17 mouse cellular contexts compared by ENCODE assay signal in the genomic region with DNA sequence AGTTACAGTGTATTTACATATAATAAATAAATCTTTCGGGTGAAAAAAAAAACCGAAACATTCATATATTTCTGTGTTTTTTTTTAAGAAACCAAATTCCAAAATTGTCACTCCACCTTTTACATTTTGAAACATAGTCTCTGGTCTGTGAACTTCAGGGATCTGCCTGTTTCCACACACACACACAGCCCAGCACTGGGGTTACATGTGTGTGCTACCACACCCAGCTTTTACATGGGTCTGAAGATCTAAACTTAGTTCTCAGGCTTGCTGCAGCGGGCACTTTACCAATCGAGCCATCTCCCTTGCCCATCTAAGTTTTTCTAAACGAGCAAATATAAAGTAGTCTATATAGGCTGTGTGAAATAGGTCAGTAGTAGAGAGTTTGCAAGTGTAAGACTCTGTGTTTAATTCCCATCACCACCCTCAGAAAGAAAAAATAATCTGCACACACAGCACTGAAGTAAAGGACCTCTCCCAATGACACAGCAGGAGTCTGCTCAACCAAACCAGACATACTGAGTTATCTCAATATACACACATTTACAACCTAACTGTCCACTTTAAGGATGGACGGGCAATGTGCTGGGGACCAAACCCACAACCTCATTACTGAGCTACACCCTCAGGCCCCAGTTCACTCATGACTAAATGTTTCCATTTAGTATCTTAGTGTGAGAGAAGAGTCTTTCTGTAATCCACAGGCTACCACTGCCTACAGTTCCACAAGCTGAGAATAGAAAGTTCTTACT. TPM values are rescaled to one million over a fixed set of nuclear protein-coding genes. Genes with fewer than 3 reads are reported as not detected.
DNase-seq lines count a peak whose midpoint lies in the region; ATAC-seq lines count a peak whose summit lies in the region.
"Had no signal": no experiment of that assay in that cellular context is flagged by ENCODE, and none has a peak within 500 bp of the region (broad histone marks: within the 10 kb centered on the region; RNA-seq: fewer than 3 reads in every experiment).

No protein-coding gene starts in this region.

- peaks cover 75% of the 10 kb centered on the region for H3K36me3 ChIP-seq in liver, embryonic 13.5 days
- no peaks in the 10 kb centered on the region for H3K36me3 ChIP-seq in stomach, embryonic 16.5 days (ENCODE audit: control insufficient read depth, insufficient read depth, low read length)

- peak overlapping the region; percentile 45 for H3K4me3 ChIP-seq in liver, embryonic 13.5 days (replicated peaks)
- no peak overlapping the region for H3K4me3 ChIP-seq in stomach, embryonic 16.5 days (replicated peaks; ENCODE audit: low read length)
- H3K4me3 ChIP-seq: embryonic facial prominence, embryonic 13.5 days; left cerebral cortex, adult 2 months; limb, embryonic 15.5 days had no signal

- H3K4me2 ChIP-seq in liver, embryonic 13.5 days: peak overlapping the region; percentile 70
- no peak overlapping the region for H3K4me2 ChIP-seq in stomach, embryonic 16.5 days (ENCODE audit: low read depth, low read length)
- H3K4me2 ChIP-seq: embryonic facial prominence, embryonic 13.5 days; limb, embryonic 15.5 days had no signal

- 35% methylated on average over 6 of the region's 6 CpGs for WGBS in liver, embryonic 13.5 days (ENCODE audit: insufficient replicate concordance)
- WGBS in stomach, embryonic 16.5 days: 85% methylated on average over 6 of the region's 6 CpGs

- H3K9ac ChIP-seq in liver, embryonic 13.5 days: peak overlapping the region; percentile 73
- H3K9ac ChIP-seq in stomach, embryonic 16.5 days (ENCODE audit: low read length): no peak overlapping the region
- H3K9ac ChIP-seq: embryonic facial prominence, embryonic 13.5 days; forebrain, postnatal 0 days; limb, embryonic 15.5 days had no signal

- DNase-seq in embryo, embryonic 10 days (ENCODE audit: low spot score): peak; percentile 12
- DNase-seq in embryo, embryonic 10.5 days (ENCODE audit: low spot score): no peak
- DNase-seq in spleen, postnatal 36 days (ENCODE audit: low spot score in 2 of 2): peak; percentile 30 to 63
- no peak for DNase-seq in spleen, postnatal 14 days (ENCODE audit: low spot score in 2 of 2)
- peak; percentile 80 for DNase-seq in liver, embryonic 13.5 days
- DNase-seq in retina, embryonic 14.5 days (ENCODE audit: low spot score): no peak
- no peak for DNase-seq in adrenal gland, postnatal 4 days (ENCODE audit: low spot score in 2 of 2)
- DNase-seq: cerebellum, adult 9-11 months; forebrain, postnatal 0 days; gastrocnemius, postnatal 25 days; heart, postnatal 10 days; kidney, postnatal 25 days; thymus, adult 18-20 months had no signal

- no peaks in the 10 kb centered on the region for H3K27me3 ChIP-seq in liver, embryonic 13.5 days
- H3K27me3 ChIP-seq in stomach, embryonic 16.5 days (ENCODE audit: control insufficient read depth, insufficient read depth, low read length): no peaks in the 10 kb centered on the region
- H3K27me3 ChIP-seq: embryonic facial prominence, embryonic 13.5 days; limb, embryonic 15.5 days had no signal

- H3K4me1 ChIP-seq in liver, embryonic 13.5 days (replicated peaks): peaks cover 93% of the 10 kb centered on the region
- H3K4me1 ChIP-seq in stomach, embryonic 16.5 days (ENCODE audit: control insufficient read depth, insufficient read depth, low read length): peaks cover 25% of the 10 kb centered on the region; the same call in 1 of the 2 replicates

- H3K9me3 ChIP-seq in liver, embryonic 13.5 days (replicated peaks): no peaks in the 10 kb centered on the region
- H3K9me3 ChIP-seq in stomach, embryonic 16.5 days (replicated peaks; ENCODE audit: control insufficient read depth, low read length): no peaks in the 10 kb centered on the region
- H3K9me3 ChIP-seq: embryonic facial prominence, embryonic 13.5 days; limb, embryonic 15.5 days had no signal

- H3K27ac ChIP-seq in liver, embryonic 13.5 days: peak overlapping the region; percentile 99
- H3K27ac ChIP-seq in stomach, embryonic 16.5 days (ENCODE audit: low read length): peak overlapping the region; percentile 10; the same call in 1 of the 2 replicates
- H3K27ac ChIP-seq: embryonic facial prominence, embryonic 13.5 days; left cerebral cortex, adult 2 months; limb, embryonic 15.5 days had no signal

- ATAC-seq in liver, embryonic 13.5 days (ENCODE audit: low read depth): peak; percentile 93
- ATAC-seq in stomach, embryonic 16.5 days (ENCODE audit: insufficient read depth, low FRiP score): no peak
- ATAC-seq: forebrain, postnatal 0 days had no signal

RNA-seq across cellular contexts. Expression of gene Ranbp10, which starts 25.8 kb away (rescaled TPM):
- 36.1 and 36.2 TPM in 2 replicates for polyA plus RNA-seq in liver, embryonic 13.5 days (2015; fragmentation: Nextera tagmentation; extraction: Ambion mirVana)
- polyA plus RNA-seq in stomach, embryonic 16.5 days (2015; fragmentation: Nextera tagmentation; extraction: Ambion mirVana): 13.7 and 14.1 TPM in 2 replicates
- total RNA-seq in adrenal gland, postnatal 4 days (2021): 10 to 100 TPM; 36.5 to 37.6 TPM

RNA-seq across cellular contexts. Expression of gene Tsnaxip1, which starts 26.2 kb away (rescaled TPM):
- polyA plus RNA-seq in liver, embryonic 13.5 days (2015; fragmentation: Nextera tagmentation; extraction: Ambion mirVana): 0.06 and 0.08 TPM in 2 replicates
- polyA plus RNA-seq in stomach, embryonic 16.5 days (2015; fragmentation: Nextera tagmentation; extraction: Ambion mirVana): 0.10 and 0.18 TPM in 2 replicates
- not detected for total RNA-seq in adrenal gland, postnatal 4 days (2021)
- total RNA-seq: gastrocnemius, postnatal 25 days; heart, postnatal 10 days had no signal

RNA-seq across cellular contexts. Expression of gene Gfod2, which starts 42.9 kb away (rescaled TPM):
- polyA plus RNA-seq in liver, embryonic 13.5 days (2015; fragmentation: Nextera tagmentation; extraction: Ambion mirVana): 2.6 and 3.1 TPM in 2 replicates
- 18.1 and 24.7 TPM in 2 replicates for polyA plus RNA-seq in stomach, embryonic 16.5 days (2015; fragmentation: Nextera tagmentation; extraction: Ambion mirVana)
- 10 to 100 TPM in 1 of 2 experiments, 1 to 10 TPM in 1; 8.3 to 11.6 TPM for total RNA-seq in adrenal gland, postnatal 4 days (2021)

RNA-seq across cellular contexts. Expression of gene Cenpt, which starts 51.7 kb away (rescaled TPM):
- 21.5 and 22.3 TPM in 2 replicates for polyA plus RNA-seq in liver, embryonic 13.5 days (2015; fragmentation: Nextera tagmentation; extraction: Ambion mirVana)
- 39.4 and 41.0 TPM in 2 replicates for polyA plus RNA-seq in stomach, embryonic 16.5 days (2015; fragmentation: Nextera tagmentation; extraction: Ambion mirVana)
- 10 to 100 TPM; 15.9 to 21.7 TPM for total RNA-seq in adrenal gland, postnatal 4 days (2021)

RNA-seq across cellular contexts. Expression of gene Thap11, which starts 53.6 kb away (rescaled TPM):
- polyA plus RNA-seq in liver, embryonic 13.5 days (2015; fragmentation: Nextera tagmentation; extraction: Ambion mirVana): 38.2 and 40.7 TPM in 2 replicates
- 49.3 and 54.5 TPM in 2 replicates for polyA plus RNA-seq in stomach, embryonic 16.5 days (2015; fragmentation: Nextera tagmentation; extraction: Ambion mirVana)
- total RNA-seq in adrenal gland, postnatal 4 days (2021): 10 to 100 TPM; 40.0 to 42.2 TPM

Comparison
In these comparisons a context has a peak if more than half of its experiments do, and no peak if none do; other contexts are left out.
1. DNase-seq: peak in embryo, embryonic 10 days (single experiment), spleen, postnatal 36 days (2 of 2) and liver, embryonic 13.5 days (single experiment); none in embryo, embryonic 10.5 days (single experiment), spleen, postnatal 14 days (0 of 2), retina, embryonic 14.5 days (single experiment) and adrenal gland, postnatal 4 days (0 of 2).